Mouse (Mus musculus) heart, embryonic 16.5 days (tissue): ENCODE results near the gene Gm10153. TPM values are rescaled to one million over a fixed set of nuclear protein-coding genes. Genes with fewer than 3 reads are reported as not detected.
"Not testable (repeated sequence)": the region's sequence is repeated elsewhere in the genome, so short reads cannot be mapped to it uniquely, and the experiment has no call there.

Experiments
- ATAC-seq: fragments of 200-750 bp; cut with Nextera tagmentation; replicated peaks from 2 replicates; pipeline ENCODE4 v1.8.0; 2017; ENCODE audit warnings: moderate number of reproducible peaks; ENCODE audit not compliant: insufficient read depth, low FRiP score; ENCODE audit errors: extremely low read depth
- H3K27ac ChIP-seq: fragments of 300-500 bp; sonication (generic); 2 replicates; pipeline ENCODE4 v1.5.1; 2014; ENCODE audit warnings: mild to moderate bottlenecking, low read length, control low read depth, moderate library complexity
- H3K27me3 ChIP-seq: fragments of 300-500 bp; sonication (generic); 2 replicates; pipeline ENCODE4 v1.6.1; 2014; ENCODE audit warnings: low read length, mixed read lengths; ENCODE audit not compliant: control insufficient read depth, insufficient read depth
- H3K36me3 ChIP-seq: fragments of 300-500 bp; sonication (generic); 2 replicates; pipeline ENCODE4 v1.6.1; 2014; ENCODE audit not compliant: control insufficient read depth, insufficient read depth
- H3K4me1 ChIP-seq: fragments of 300-500 bp; sonication (generic); 2 replicates; pipeline ENCODE4 v1.6.1; 2014; ENCODE audit warnings: low read length, mixed read lengths; ENCODE audit not compliant: control insufficient read depth, insufficient read depth
- H3K4me2 ChIP-seq: fragments of 300-500 bp; sonication (generic); 2 replicates; pipeline ENCODE4 v1.6.1; 2014; ENCODE audit warnings: low read depth, mild to moderate bottlenecking, control low read depth, low read length
- H3K4me3 ChIP-seq: fragments of 300-500 bp; sonication (generic); 2 replicates; pipeline ENCODE4 v1.5.1; 2014; ENCODE audit warnings: mild to moderate bottlenecking, control low read depth, low read length
- H3K9ac ChIP-seq: fragments of 300-500 bp; sonication (generic); 2 replicates; pipeline ENCODE4 v1.6.1; 2014; ENCODE audit warnings: low read length, control low read depth
- H3K9me3 ChIP-seq: fragments of 300-500 bp; sonication (generic); replicated peaks from 2 replicates; pipeline ENCODE4 v1.6.1; 2016; ENCODE audit warnings: low read length; ENCODE audit not compliant: control insufficient read depth
- WGBS: fragments of 180-500 bp; shearing (Covaris S2); extraction: QIAGEN DNeasy Blood & Tissue Kit; methylation state at CpG from one replicate; pipeline ENCODE4 v1.1.7; 2014; 5-methylcytosine and 5-hydroxymethylcytosine counted together
- polyA plus RNA-seq: library from polyadenylated mRNA; unstranded; fragments of >200 nt; fragmentation: Nextera tagmentation; extraction: Ambion mirVana; gene quantifications from 2 replicates; pipeline ENCODE4 v1.2.1, GENCODE M21; 2015

The Gm10153 gene
- polyA plus RNA-seq, 1 experiment from 2014 or later: not detected

- H3K9me3 ChIP-seq: peaks cover 4% of the 10 kb centered on the region; the same call in 1 of the 2 replicates
- 60% methylated on average over 2 of the region's 2 CpGs for WGBS
- no peak overlapping the region for H3K4me2 ChIP-seq
- H3K27ac ChIP-seq: no peak overlapping the region
- H3K9ac ChIP-seq: no peak overlapping the region
- no peaks in the 10 kb centered on the region for H3K4me1 ChIP-seq
- no peak overlapping the region for H3K4me3 ChIP-seq
- no peaks in the 10 kb centered on the region for H3K36me3 ChIP-seq
- no peak for ATAC-seq
- no peaks in the 10 kb centered on the region for H3K27me3 ChIP-seq
Measured at GRCm38 (mm10) chr7:142198748-142199147, 8.6 kb upstream of the Gm10153 start.

- Histone ChIP-seq H3K27me3 (no peaks in the 10 kb centered on the region), H3K9ac (no peak overlapping the region), H3K36me3 (no peaks in the 10 kb centered on the region), H3K4me3 (no peak overlapping the region), H3K4me2 (no peak overlapping the region), H3K27ac (no peak overlapping the region), H3K4me1 (no peaks in the 10 kb centered on the region), H3K9me3 (no peaks in the 10 kb centered on the region)
- WGBS: 59% methylated on average over 2 of the region's 2 CpGs
- no peak for ATAC-seq
Measured at GRCm38 (mm10) chr7:142188156-142188555, 2.0 kb downstream of the Gm10153 start.

GRCm38 (mm10) chr7:142181021-142181420 lies 9.2 kb downstream of the Gm10153 start:
- Histone ChIP-seq H3K9ac (no peak overlapping the region), H3K4me3 (no peak overlapping the region), H3K27me3 (no peaks in the 10 kb centered on the region), H3K9me3 (no peaks in the 10 kb centered on the region), H3K4me1 (no peaks in the 10 kb centered on the region), H3K27ac (no peak overlapping the region), H3K4me2 (no peak overlapping the region), H3K36me3 (no peaks in the 10 kb centered on the region)
- WGBS: 21% methylated on average over 1 of the region's 1 CpGs
- no peak for ATAC-seq

GRCm38 (mm10) chr7:142178685-142179084 lies 11.5 kb downstream of the Gm10153 start:
- no peak overlapping the region for H3K4me3 ChIP-seq
- no peaks in the 10 kb centered on the region for H3K4me1 ChIP-seq
- no peaks in the 10 kb centered on the region for H3K27me3 ChIP-seq
- WGBS: 72% methylated on average over 1 of the region's 1 CpGs
- no peak for ATAC-seq
- H3K9ac ChIP-seq: no peak overlapping the region
- H3K27ac ChIP-seq: no peak overlapping the region
- H3K9me3 ChIP-seq: no peaks in the 10 kb centered on the region
- no peaks in the 10 kb centered on the region for H3K36me3 ChIP-seq
- H3K4me2 ChIP-seq: no peak overlapping the region

GRCm38 (mm10) chr7:142175905-142176304 lies 14.3 kb downstream of the Gm10153 start, which contains the start of gene Krtap5-2:
Gene Krtap5-2 (minus strand): TSS chr7:142176005.
- not testable (repeated sequence) for H3K4me3 ChIP-seq, H3K9me3 ChIP-seq, H3K4me2 ChIP-seq, H3K36me3 ChIP-seq, H3K27me3 ChIP-seq, ATAC-seq, H3K27ac ChIP-seq, H3K4me1 ChIP-seq, H3K9ac ChIP-seq

- no peak overlapping the region for H3K4me3 ChIP-seq
- ATAC-seq: no peak
- H3K27ac ChIP-seq: no peak overlapping the region
- no peaks in the 10 kb centered on the region for H3K27me3 ChIP-seq
- H3K36me3 ChIP-seq: no peaks in the 10 kb centered on the region
- H3K4me1 ChIP-seq: no peaks in the 10 kb centered on the region
- H3K9me3 ChIP-seq: no peaks in the 10 kb centered on the region
- H3K9ac ChIP-seq: no peak overlapping the region
- WGBS: 40% methylated on average over 3 of the region's 3 CpGs
- H3K4me2 ChIP-seq: no peak overlapping the region
Measured at GRCm38 (mm10) chr7:142169836-142170235, 20.4 kb downstream of the Gm10153 start.

- not testable (repeated sequence) for H3K4me2 ChIP-seq, H3K27ac ChIP-seq, H3K4me3 ChIP-seq, ATAC-seq, H3K4me1 ChIP-seq, H3K27me3 ChIP-seq, H3K9ac ChIP-seq, H3K36me3 ChIP-seq, H3K9me3 ChIP-seq
Measured at GRCm38 (mm10) chr7:142165639-142166038, 24.6 kb downstream of the Gm10153 start, which contains the start of gene Gm4553. Gene Gm4553 (minus strand): TSS chr7:142165739.

- Histone ChIP-seq H3K4me3 (no peak overlapping the region), H3K9ac (no peak overlapping the region), H3K27me3 (no peaks in the 10 kb centered on the region), H3K4me1 (no peaks in the 10 kb centered on the region), H3K4me2 (no peak overlapping the region), H3K27ac (no peak overlapping the region), H3K36me3 (no peaks in the 10 kb centered on the region), H3K9me3 (no peaks in the 10 kb centered on the region)
- 81% methylated on average over 3 of the region's 3 CpGs for WGBS
- ATAC-seq: no peak
Measured at GRCm38 (mm10) chr7:142159366-142159765, 30.8 kb downstream of the Gm10153 start.

- H3K9me3 ChIP-seq, H3K9ac ChIP-seq, H3K4me3 ChIP-seq, H3K27me3 ChIP-seq, ATAC-seq, H3K27ac ChIP-seq, H3K4me2 ChIP-seq, H3K36me3 ChIP-seq, H3K4me1 ChIP-seq: not testable (repeated sequence)
- 41% methylated on average over 2 of the region's 2 CpGs for WGBS
Measured at GRCm38 (mm10) chr7:142157013-142157412, 33.2 kb downstream of the Gm10153 start, which contains the start of gene Gm29735. Gene Gm29735 (minus strand): TSS chr7:142157113.

GRCm38 (mm10) chr7:142155308-142155707 lies 34.9 kb downstream of the Gm10153 start:
- no peaks in the 10 kb centered on the region for H3K36me3 ChIP-seq
- H3K27ac ChIP-seq: no peak overlapping the region
- no peak overlapping the region for H3K9ac ChIP-seq
- WGBS: 43% methylated on average over 1 of the region's 1 CpGs
- no peak overlapping the region for H3K4me3 ChIP-seq
- no peak for ATAC-seq
- no peaks in the 10 kb centered on the region for H3K27me3 ChIP-seq
- H3K4me2 ChIP-seq: no peak overlapping the region
- H3K9me3 ChIP-seq: no peaks in the 10 kb centered on the region
- H3K4me1 ChIP-seq: no peaks in the 10 kb centered on the region
